Mouse (Mus musculus) gastrocnemius, adult 2 months (tissue): ENCODE data around the gene Pla2g4f. TPM values are rescaled to one million over a fixed set of nuclear protein-coding genes. Genes with fewer than 3 reads are reported as not detected.
A peak's percentile ranks its signal among the peaks of the same experiment; 100 is the strongest.

ENCODE experiments used
- DNase-seq: peaks from one replicate; pipeline ENCODE4 v3.0.0; 2022
- H3K27ac ChIP-seq: fragments of 200-600 bp; 2 replicates; pipeline ENCODE4 v1.8.1; 2022; ENCODE audit warnings: mild to moderate bottlenecking
- H3K4me3 ChIP-seq: fragments of 200-600 bp; 2 replicates; pipeline ENCODE4 v1.8.1; 2022; ENCODE audit warnings: mild to moderate bottlenecking, moderate library complexity
- CTCF ChIP-seq: fragments of 200-600 bp; IDR thresholded peaks from 2 replicates; pipeline ENCODE4 v1.8.1; 2022; ENCODE audit warnings: antibody characterized with exemption, mild to moderate bottlenecking, moderate library complexity
- intact Hi-C: fragments of 180-260 bp; cut with DNase I; formaldehyde crosslinking; loops from one replicate; pipeline ENCODE4 v1.15.1; 2025
- total RNA-seq, 2 experiments: library from RNA; stranded (reverse); gene quantifications; 2 replicates each; pipeline ENCODE4 v1.2.3; 2021

Gene Pla2g4f
- total RNA-seq, 2 experiments from 2014 or later: not detected

GRCm38 (mm10) chr2:120299866-120300265 lies 14.1 kb downstream of the Pla2g4f start:
- no peak for TF ChIP-seq CTCF
- DNase-seq: no peak
- intact Hi-C loops: no loop called here
- Histone ChIP-seq H3K27ac (no peak overlapping the region), H3K4me3 (no peak overlapping the region)

DNA sequence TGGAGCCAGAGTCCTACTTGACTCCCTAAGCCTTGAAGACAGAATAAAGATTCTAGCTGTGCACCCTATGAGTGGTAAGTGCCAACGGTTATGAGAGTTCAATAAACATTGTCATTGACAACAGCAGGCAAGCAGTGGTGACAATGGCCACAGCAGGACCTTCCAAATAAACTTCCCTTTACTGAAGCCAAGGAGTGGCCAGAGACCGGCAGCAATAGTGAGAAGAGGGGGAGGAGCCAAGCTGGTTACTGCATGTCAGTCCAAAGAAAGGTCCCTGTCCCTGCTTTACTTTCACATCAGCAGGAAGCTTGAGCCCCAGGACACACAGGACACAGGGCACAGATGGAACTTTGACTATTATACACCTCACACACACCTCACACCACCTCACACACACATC lies 17.8 kb downstream of the Pla2g4f start:
- intact Hi-C loops: no loop called here
- no peak overlapping the region for H3K4me3 ChIP-seq
- no peak for DNase-seq
- TF ChIP-seq CTCF: no peak
- H3K27ac ChIP-seq: no peak overlapping the region

GRCm38 (mm10) chr2:120291471-120292078 lies 22.4 kb downstream of the Pla2g4f start:
- no peak overlapping the region for H3K27ac ChIP-seq
- no peak overlapping the region for H3K4me3 ChIP-seq
- no peak for TF ChIP-seq CTCF
- no peak for DNase-seq
- intact Hi-C loops: no loop called here

DNA sequence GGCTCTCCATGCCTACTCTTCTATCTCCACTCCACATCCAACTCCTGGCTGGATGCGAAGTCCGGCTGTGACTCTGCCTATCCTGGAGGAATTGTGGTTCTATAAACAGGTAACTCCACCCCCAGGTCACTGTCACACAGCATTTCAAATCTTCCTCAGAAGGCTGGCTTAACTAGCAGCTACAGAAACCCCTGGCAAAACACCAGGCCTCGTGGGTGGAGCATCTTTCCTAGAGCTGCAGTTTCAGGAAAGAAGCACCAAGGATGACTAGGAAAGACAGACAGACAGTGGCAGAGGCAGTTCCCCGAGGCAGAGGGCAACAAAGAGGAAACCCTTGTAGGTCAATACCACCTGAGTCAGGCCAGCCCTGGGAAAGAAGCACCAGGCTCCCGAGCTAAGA lies 25.0 kb downstream of the Pla2g4f start, which contains the start of gene Pla2g4d:
TSS of gene Pla2g4d (minus strand) at position 203 of the 400 bp plus-strand sequence.
- DNase-seq: no peak
- H3K27ac ChIP-seq: no peak within 1 kb of the TSS
- intact Hi-C loops: no loop called here
- no peak within 1 kb of the TSS for H3K4me3 ChIP-seq
- no peak for TF ChIP-seq CTCF

- no peak for DNase-seq
- H3K4me3 ChIP-seq: no peak overlapping the region
- H3K27ac ChIP-seq: no peak overlapping the region
- TF ChIP-seq CTCF: no peak
- intact Hi-C loops: no loop called here
These were observed 25.6 kb downstream of the Pla2g4f start for GRCm38 (mm10) chr2:120288401-120288800.

DNA sequence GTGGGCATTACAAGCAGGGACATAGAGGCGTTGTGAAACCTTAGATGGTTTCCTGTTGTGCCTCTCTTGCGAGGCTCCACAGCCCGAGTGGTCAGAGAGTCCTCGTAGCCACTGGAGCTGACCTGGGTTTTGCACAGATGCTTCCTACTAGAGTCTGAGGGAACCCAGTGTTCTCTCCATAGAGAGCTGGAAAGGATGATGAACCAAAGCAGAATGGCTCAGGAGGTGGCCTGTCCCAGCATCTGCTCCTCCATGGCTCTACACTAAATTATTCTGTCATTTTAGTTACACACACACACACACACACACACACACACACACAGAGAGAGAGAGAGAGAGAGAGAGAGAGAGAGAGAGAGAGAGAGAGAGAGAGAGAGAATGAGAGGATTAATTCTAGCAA lies 28.3 kb downstream of the Pla2g4f start:
- no peak for TF ChIP-seq CTCF
- DNase-seq: no peak
- no peak overlapping the region for H3K4me3 ChIP-seq
- H3K27ac ChIP-seq: no peak overlapping the region
- intact Hi-C loops: no loop called here

- Histone ChIP-seq H3K4me3 (no peak overlapping the region), H3K27ac (no peak overlapping the region)
- no peak for DNase-seq
- intact Hi-C loops: loop anchor here (5.0 kb wide), 1 partner anchor 202 kb away; no protein-coding TSS in a partner anchor
- no peak for TF ChIP-seq CTCF
These were observed 29.3 kb downstream of the Pla2g4f start for GRCm38 (mm10) chr2:120284705-120285104.

DNA sequence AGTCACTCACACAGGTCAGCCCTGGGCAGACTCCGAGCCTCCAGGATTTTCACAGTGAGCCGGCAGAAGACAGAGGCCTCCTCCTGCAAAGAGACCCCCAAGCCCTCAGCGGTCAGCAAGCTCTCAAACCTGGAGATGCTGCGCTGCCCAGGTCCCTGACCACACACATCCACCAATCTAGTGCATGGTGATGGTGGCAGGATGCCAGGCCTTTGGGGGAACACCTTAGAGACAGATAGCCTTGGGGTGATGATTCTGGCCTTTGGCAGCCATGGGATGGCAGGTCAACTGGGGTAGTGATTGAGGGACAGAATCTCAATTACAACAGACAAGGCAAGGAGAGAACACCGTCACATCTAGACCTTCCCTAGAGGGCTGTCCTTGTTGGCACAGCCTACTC lies 29.9 kb downstream of the Pla2g4f start:
- no peak for TF ChIP-seq CTCF
- intact Hi-C loops: loop anchor here (5.0 kb wide), 1 partner anchor 202 kb away; no protein-coding TSS in a partner anchor

DNA sequence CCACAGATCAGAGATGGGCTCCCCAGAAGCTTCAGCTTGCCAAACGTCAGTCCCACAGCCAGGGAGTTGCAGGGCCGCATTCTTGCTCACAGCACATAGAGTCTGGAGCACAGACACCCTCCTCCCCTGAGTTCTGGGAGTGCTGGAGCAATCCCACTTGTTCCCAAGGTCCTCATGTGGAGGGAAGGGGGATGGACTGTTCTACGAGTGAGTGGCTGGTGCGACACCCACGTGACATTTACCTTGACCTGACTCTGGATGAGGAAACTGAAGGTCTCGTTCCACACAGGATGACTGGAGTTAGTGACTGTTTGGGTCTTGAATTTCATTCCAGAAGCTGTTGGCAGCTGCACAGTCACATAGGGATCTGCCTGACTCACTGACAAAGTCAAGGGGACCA lies 30.4 kb downstream of the Pla2g4f start:
- intact Hi-C loops: loop anchor here (5.0 kb wide), 1 partner anchor 201 kb away; no protein-coding TSS in a partner anchor
- Histone ChIP-seq H3K4me3 (no peak overlapping the region), H3K27ac (no peak overlapping the region)
- TF ChIP-seq CTCF: no peak
- DNase-seq: peak; percentile 19

More for the DNA sequence above, 29.9 kb downstream of the Pla2g4f start:
- Histone ChIP-seq H3K4me3 (no peak overlapping the region), H3K27ac (no peak overlapping the region)
- peak; percentile 23 for DNase-seq

DNA sequence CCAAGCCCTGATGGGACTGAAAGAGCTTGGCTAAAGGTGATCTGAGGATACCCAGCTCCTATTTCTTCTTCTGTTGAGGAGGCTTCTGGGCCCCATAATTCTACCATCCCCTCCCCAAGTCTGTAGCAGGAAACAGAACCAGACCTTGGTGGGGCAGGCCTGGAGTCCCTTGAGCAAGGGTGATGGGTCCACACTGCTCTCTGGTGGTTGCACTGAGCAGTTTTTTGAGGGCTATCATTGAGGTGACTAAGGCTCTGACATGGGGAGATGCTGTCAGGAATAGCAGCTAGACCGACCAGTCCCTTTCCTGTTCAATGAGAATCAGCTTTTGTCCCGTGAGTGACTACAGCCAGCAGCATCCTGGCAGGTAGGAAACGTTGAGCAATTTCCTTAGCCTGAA lies 32.7 kb downstream of the Pla2g4f start:
- DNase-seq: no peak
- intact Hi-C loops: loop anchor here (5.0 kb wide), 1 partner anchor 199 kb away; no protein-coding TSS in a partner anchor
- Histone ChIP-seq H3K27ac (no peak overlapping the region), H3K4me3 (no peak overlapping the region)
- TF ChIP-seq CTCF: peak; percentile 25; the same call in 1 of the 2 replicates

DNA sequence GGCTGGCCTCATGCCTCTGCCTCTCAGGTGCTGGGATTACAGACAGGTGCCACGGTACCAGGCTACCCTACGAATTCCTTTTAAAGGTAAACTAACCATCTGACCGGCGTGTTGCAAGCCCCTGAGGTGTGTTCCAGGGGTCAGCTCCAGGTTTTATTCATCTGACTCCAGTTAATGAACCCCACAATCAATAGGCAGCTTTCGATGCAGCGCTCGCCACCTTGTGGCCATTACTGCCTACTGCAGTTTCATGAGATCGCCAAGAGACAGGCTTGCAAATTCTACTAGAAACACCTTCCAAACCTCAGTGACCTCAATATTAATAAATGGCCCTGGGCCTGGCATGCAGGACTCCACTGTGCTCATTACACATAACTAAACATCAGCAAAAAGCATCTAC lies 34.0 kb downstream of the Pla2g4f start:
- Histone ChIP-seq H3K27ac (no peak overlapping the region), H3K4me3 (no peak overlapping the region)
- peak; percentile 91; the same call in 1 of the 2 replicates for TF ChIP-seq CTCF
- DNase-seq: peak; percentile 66
- intact Hi-C loops: loop anchor here (5.0 kb wide), 1 partner anchor 198 kb away; no protein-coding TSS in a partner anchor

DNA sequence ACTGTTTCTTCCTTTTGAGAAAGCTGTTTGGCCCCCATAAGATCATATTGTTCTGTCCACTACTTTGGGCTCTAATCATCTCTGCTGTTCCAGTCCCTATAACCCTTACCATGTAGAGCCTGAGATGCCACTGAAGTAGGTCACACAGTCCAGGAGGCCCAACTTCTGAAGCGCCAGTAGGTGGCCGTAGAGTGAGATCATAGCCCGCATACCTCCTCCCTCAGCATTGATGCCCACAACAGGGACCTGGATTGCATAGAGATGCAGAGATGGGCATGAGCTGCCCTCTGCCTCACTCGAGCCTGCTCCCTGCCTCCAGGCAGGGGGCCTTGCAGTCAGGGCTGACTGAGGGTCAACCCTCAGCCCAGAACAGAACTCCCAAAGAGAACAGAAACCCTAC lies 37.0 kb downstream of the Pla2g4f start:
- TF ChIP-seq CTCF: no peak
- intact Hi-C loops: no loop called here
- H3K27ac ChIP-seq: no peak overlapping the region
- no peak for DNase-seq
- H3K4me3 ChIP-seq: no peak overlapping the region

GRCm38 (mm10) chr2:120268635-120269034 lies 45.3 kb downstream of the Pla2g4f start:
- H3K27ac ChIP-seq: no peak overlapping the region
- no peak overlapping the region for H3K4me3 ChIP-seq
- intact Hi-C loops: no loop called here
- DNase-seq: no peak
- peak; percentile 2; the same call in 1 of the 2 replicates for TF ChIP-seq CTCF

GRCm38 (mm10) chr2:120265523-120265922 lies 48.4 kb downstream of the Pla2g4f start:
- DNase-seq: no peak
- intact Hi-C loops: loop anchor here (2.0 kb wide), 1 partner anchor 79 kb away; no protein-coding TSS in a partner anchor
- no peak overlapping the region for H3K27ac ChIP-seq
- no peak overlapping the region for H3K4me3 ChIP-seq
- TF ChIP-seq CTCF: peak; percentile 68
